Mouse (Mus musculus): ENCODE data around the gene Efnb2. TPM values are rescaled to one million over a fixed set of nuclear protein-coding genes. Genes with fewer than 3 reads are reported as not detected.

The Efnb2 gene
- total RNA-seq, 1 experiment from 2014 or later, result 1.7 TPM

GRCm38 (mm10) chr8:8656578-8657441, 4.2 kb downstream of the Efnb2 start:
- ATAC-seq (ENCODE audit: extremely low read depth, insufficient number of reproducible peaks, low FRiP score, poor library complexity, severe bottlenecking), result no peak

DNA sequence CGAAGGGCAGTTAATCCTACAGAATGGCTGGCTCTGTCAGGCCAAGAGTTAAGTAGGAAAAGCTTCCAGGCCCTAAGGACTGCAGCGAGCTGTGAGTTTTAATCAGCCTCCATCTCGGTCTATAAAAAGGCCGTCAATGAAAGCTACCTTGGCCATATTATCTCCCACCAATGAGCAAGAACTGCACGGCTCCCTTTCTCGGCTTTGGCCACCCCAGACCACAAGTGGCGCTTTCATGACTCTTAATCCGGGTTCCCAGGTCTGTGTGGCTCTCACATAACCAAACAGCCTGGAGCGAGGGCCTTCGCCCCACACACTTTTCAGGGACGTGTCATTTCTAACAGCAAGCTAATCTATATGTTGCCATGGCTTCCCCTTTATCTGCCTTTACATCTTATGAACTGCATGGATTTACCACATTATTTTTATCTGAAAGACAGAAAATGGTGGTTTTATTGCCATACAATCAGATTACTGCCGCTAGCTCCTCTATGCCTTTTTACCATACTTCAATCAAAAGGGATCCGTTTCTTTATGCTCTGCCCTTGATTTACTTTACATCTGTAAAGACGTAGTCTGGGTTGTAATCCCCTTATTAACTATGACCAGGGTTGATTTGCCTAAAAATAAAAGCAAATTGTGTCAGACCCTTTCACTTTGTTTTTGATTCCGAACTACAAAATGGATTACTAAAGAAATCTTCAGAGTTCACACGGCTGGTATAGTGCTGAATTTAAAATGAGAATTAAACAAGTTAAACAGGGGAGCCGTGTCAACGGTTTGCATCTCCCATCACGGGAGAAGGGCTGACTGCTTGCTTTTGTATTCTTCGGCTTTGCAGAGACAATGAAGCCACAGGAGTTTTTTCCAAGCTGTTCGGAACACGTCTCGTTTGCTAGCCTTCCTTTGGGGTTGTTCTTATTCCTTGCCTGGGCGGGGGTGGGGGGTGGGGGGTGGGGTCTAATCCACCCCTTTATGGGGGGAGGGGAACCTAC, 5.4 kb downstream of the Efnb2 start:
- no peak for ATAC-seq (ENCODE audit: extremely low read depth, insufficient number of reproducible peaks, low FRiP score, poor library complexity, severe bottlenecking)

DNA sequence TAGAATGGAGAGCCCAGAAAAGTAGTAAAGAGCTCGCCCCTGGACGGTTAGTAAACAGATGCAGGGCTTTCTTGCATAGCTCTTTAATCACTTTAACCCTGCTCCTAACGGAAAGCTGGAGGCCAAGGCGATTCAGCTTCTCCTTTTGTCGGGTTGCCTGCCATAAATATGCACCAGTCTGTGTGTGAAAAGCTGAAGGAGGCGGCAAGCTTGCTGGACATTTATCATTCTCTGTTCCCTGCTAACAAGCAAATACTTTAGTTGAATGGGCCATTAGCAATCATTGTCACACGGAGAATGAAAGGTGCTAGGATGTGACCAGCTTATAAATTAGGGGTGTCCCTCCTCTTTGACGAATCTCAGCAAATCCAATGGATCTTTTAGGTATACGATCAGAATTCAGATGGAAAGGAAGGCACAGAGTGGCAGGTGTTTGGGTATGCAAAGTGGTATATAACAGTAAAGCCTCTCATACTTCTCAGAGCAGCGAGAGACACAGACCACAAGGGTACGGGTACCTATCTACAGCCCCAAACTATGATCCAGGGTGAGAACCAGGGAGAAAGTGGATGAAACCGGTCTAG, 7.0 kb downstream of the Efnb2 start:
- ATAC-seq (ENCODE audit: extremely low read depth, insufficient number of reproducible peaks, low FRiP score, poor library complexity, severe bottlenecking), result no peak

DNA sequence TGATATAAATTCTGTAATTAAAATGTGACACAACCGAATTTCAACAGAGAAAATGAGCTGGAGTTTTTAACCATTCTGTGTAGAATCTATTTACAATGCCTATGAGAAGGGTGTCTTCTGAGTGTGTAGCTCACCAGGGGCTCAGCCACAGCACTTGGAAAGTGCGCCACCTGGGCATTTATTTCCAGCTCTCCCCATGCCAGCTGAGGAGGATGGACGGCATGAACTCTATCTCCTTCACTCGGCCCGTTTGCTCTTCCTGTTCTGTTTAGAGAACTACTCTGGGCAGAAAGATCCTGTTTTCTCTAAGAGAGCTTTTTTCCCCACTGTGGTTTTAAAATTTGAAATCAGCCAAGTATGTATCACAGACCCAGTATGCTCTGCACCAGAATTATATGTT, 7.7 kb downstream of the Efnb2 start:
- no peak for ATAC-seq (ENCODE audit: extremely low read depth, insufficient number of reproducible peaks, low FRiP score, poor library complexity, severe bottlenecking)

DNA sequence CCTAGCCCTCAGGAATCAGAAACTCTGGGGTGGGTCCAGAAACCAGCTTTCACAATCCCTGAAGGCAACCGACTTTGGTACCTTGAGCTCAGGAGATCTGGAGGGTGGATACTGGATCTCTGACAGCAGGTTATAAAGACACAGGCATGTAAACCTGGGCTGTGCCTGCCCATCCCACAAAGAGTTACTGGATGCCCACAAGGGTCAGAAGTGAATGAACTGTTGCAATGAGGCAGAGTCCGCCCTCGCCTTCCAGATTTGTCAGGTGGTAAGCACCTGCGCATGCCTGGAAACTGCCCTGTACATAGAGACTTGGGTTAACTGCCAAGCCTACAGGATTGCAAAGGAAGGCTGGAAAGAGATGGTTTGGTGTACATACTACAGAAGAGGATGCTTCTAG, 8.7 kb downstream of the Efnb2 start:
- no peak for ATAC-seq (ENCODE audit: extremely low read depth, insufficient number of reproducible peaks, low FRiP score, poor library complexity, severe bottlenecking)

DNA sequence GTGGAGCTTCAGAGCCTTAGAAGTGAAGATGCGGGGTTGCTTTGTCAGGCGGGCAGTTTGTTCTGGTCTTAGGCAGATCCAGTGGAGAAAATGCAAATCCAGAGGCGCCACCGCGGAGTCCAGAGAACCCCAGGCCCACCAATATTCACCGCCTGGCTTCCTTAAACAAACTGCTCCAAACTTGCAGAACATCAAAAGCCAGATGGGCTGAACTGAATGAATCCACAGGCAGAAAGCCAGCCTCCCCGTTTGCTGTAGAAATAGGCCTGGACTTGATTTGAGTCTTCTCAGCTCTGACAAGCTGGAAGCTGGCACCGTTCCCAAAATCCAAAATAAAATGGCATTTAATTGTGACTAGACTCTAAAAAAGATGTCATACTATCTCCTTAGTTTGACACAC, 11.1 kb downstream of the Efnb2 start:
- ATAC-seq (ENCODE audit: extremely low read depth, insufficient number of reproducible peaks, low FRiP score, poor library complexity, severe bottlenecking), result no peak

GRCm38 (mm10) chr8:8649536-8649935, 11.5 kb downstream of the Efnb2 start:
- no peak for ATAC-seq (ENCODE audit: extremely low read depth, insufficient number of reproducible peaks, low FRiP score, poor library complexity, severe bottlenecking)

- ATAC-seq (ENCODE audit: extremely low read depth, insufficient number of reproducible peaks, low FRiP score, poor library complexity, severe bottlenecking), result no peak
These were observed 12.4 kb downstream of the Efnb2 start for GRCm38 (mm10) chr8:8648686-8649085.

DNA sequence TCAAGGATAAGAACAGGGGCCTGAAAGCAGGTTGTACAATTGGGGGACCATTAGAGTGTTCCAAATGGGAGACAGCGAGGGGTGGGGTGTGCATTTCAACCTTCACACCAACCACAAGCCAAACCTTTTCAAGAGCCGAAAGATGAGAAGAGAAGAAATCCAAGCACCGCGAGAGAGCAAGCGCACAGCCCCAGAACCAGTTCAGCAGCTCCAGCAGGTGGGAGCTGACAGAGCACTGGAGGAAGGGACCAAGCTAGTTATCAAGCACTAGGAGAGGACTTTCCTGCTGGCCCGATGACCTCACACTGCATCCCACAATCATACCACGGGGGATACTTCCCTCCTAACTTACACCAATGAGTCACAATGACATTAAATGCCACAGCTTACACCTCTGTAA, 13.2 kb downstream of the Efnb2 start:
- no peak for ATAC-seq (ENCODE audit: extremely low read depth, insufficient number of reproducible peaks, low FRiP score, poor library complexity, severe bottlenecking)

- no peak for ATAC-seq (ENCODE audit: extremely low read depth, insufficient number of reproducible peaks, low FRiP score, poor library complexity, severe bottlenecking)
These were observed 13.7 kb downstream of the Efnb2 start for GRCm38 (mm10) chr8:8647319-8647718.

- ATAC-seq (ENCODE audit: extremely low read depth, insufficient number of reproducible peaks, low FRiP score, poor library complexity, severe bottlenecking), result no peak
These were observed 16.7 kb downstream of the Efnb2 start for GRCm38 (mm10) chr8:8644160-8644915.

GRCm38 (mm10) chr8:8640264-8640588, 20.8 kb downstream of the Efnb2 start:
- no peak for ATAC-seq (ENCODE audit: extremely low read depth, insufficient number of reproducible peaks, low FRiP score, poor library complexity, severe bottlenecking)

GRCm38 (mm10) chr8:8639569-8640263, 21.3 kb downstream of the Efnb2 start:
- no peak for ATAC-seq (ENCODE audit: extremely low read depth, insufficient number of reproducible peaks, low FRiP score, poor library complexity, severe bottlenecking)

DNA sequence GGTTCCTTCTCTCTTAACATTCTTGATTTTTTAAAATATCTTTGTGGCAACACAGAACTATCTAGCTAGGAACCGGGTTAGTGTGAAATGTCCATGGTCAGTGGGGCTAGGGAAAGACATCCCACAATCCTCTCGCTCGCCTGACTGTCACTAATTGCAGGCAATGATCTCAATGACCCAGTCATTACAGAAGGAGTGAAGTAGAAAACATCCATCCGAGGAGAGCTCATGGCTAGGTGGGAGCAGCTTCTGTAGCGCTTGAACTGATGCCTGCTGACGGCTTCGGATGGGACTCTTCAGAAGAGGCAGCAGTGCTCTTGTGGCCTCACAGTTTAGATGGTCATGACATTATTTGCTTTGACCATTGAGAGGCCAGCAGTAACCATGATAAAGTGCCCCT, 29.6 kb downstream of the Efnb2 start:
- ATAC-seq (ENCODE audit: extremely low read depth, insufficient number of reproducible peaks, low FRiP score, poor library complexity, severe bottlenecking), result no peak

DNA sequence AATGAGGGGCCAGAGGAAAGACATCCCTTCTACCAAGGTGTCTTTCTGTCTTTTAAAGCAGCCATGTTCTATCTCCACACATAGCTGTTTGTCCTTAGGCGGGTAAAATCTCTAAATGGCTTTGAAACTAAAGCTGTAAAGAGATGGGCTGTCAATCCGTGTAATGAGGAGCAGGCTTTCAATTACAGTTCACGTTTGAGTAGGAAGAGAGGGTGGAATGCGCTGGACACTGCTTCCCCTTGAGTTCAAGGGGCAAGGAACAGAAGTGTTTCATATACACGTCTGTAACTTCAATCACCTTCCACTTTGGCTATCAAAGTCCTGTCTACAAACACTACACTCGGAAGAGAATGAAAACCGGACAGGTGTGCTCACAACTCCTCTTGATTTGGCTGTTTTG, 37.0 kb downstream of the Efnb2 start:
- no peak for ATAC-seq (ENCODE audit: extremely low read depth, insufficient number of reproducible peaks, low FRiP score, poor library complexity, severe bottlenecking)

- ATAC-seq (ENCODE audit: extremely low read depth, insufficient number of reproducible peaks, low FRiP score, poor library complexity, severe bottlenecking), result no peak
These were observed 37.6 kb downstream of the Efnb2 start for GRCm38 (mm10) chr8:8623486-8623885.

GRCm38 (mm10) chr8:8622476-8622875, 38.6 kb downstream of the Efnb2 start:
- ATAC-seq (ENCODE audit: extremely low read depth, insufficient number of reproducible peaks, low FRiP score, poor library complexity, severe bottlenecking), result no peak

DNA sequence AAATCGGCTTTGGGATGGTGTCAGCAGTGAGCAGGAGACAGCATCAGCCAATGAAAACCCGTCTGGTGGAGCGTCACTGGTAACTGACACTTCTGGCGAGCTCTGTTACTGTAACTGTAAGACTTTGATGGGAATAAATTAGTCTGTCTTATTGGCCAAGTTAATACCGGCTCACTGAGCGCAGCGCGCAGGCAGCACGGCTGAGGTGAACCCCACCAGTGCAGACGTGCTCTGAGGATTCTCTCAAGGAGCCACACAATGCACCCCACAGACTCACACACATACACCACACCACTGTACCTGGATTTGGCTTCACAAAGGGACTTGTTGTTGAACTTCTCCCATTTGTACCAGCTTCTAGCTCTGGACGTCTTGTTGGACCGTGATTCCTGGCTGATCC, 39.0 kb downstream of the Efnb2 start:
- ATAC-seq (ENCODE audit: extremely low read depth, insufficient number of reproducible peaks, low FRiP score, poor library complexity, severe bottlenecking), result no peak

All from neutrophil, adult 5-6 weeks (primary cell).